Mouse (Mus musculus) stomach, embryonic 14.5 days (tissue): Measurements from ENCODE around the gene Cep97. TPM values are rescaled to one million over a fixed set of nuclear protein-coding genes. Genes with fewer than 3 reads are reported as not detected.

Experiments used
- ATAC-seq: fragments of 200-750 bp; cut with Nextera tagmentation; 2 replicates; pipeline ENCODE4 v1.8.0; 2017; ENCODE audit warnings: low read depth, moderate TSS enrichment; ENCODE audit not compliant: insufficient number of reproducible peaks, insufficient read depth, low FRiP score
- H3K27ac ChIP-seq: fragments of 300-500 bp; sonication (generic); 2 replicates; pipeline ENCODE4 v1.5.1; 2014; ENCODE audit warnings: mild to moderate bottlenecking, low read length, moderate library complexity, mixed read lengths
- H3K27me3 ChIP-seq: fragments of 300-500 bp; sonication (generic); 2 replicates; pipeline ENCODE4 v1.6.1; 2014; ENCODE audit warnings: low read length, control low read depth, mixed read lengths; ENCODE audit not compliant: control insufficient read depth, insufficient read depth
- H3K36me3 ChIP-seq: fragments of 300-500 bp; sonication (generic); 2 replicates; pipeline ENCODE4 v1.6.1; 2014; ENCODE audit warnings: mild to moderate bottlenecking, control low read depth, low read length, moderate library complexity, mixed read lengths; ENCODE audit not compliant: control insufficient read depth, insufficient read depth
- H3K4me1 ChIP-seq: fragments of 300-500 bp; sonication (generic); 2 replicates; pipeline ENCODE4 v1.6.1; 2014; ENCODE audit warnings: low read length, control low read depth, mixed read lengths; ENCODE audit not compliant: control insufficient read depth, insufficient read depth
- H3K4me2 ChIP-seq: fragments of 300-500 bp; sonication (generic); replicated peaks from 2 replicates; pipeline ENCODE4 v1.6.1; 2014; ENCODE audit warnings: low read depth, low read length, control low read depth
- H3K4me3 ChIP-seq: fragments of 300-500 bp; sonication (generic); 2 replicates; pipeline ENCODE4 v1.5.1; 2014; ENCODE audit warnings: low read depth, low read length, control low read depth
- H3K9ac ChIP-seq: fragments of 300-500 bp; sonication (generic); replicated peaks from 2 replicates; pipeline ENCODE4 v1.6.1; 2014; ENCODE audit warnings: low read depth, mild to moderate bottlenecking, control low read depth, low read length, moderate library complexity, mixed read lengths
- H3K9me3 ChIP-seq: fragments of 300-500 bp; sonication (generic); 2 replicates; pipeline ENCODE4 v1.6.1; 2016; ENCODE audit warnings: low read depth, low read length, control low read depth; ENCODE audit not compliant: control insufficient read depth
- WGBS: fragments of 180-500 bp; shearing (Covaris S2); extraction: QIAGEN DNeasy Blood & Tissue Kit; methylation state at CpG from one replicate; pipeline ENCODE4 v1.1.7; 2014; 5-methylcytosine and 5-hydroxymethylcytosine counted together
- polyA plus RNA-seq: library from polyadenylated mRNA; unstranded; fragments of >200 nt; fragmentation: Nextera tagmentation; extraction: Ambion mirVana; gene quantifications from 2 replicates; pipeline ENCODE4 v1.2.1, GENCODE M21; 2014

The Cep97 gene
- polyA plus RNA-seq, 1 experiment from 2014 or later, result 12.6 TPM

- H3K4me2 ChIP-seq, result no peak overlapping the region
- no peak overlapping the region for H3K4me3 ChIP-seq
- peaks cover 7% of the 10 kb centered on the region; the same call in 1 of the 2 replicates for H3K4me1 ChIP-seq
- H3K36me3 ChIP-seq, result peaks cover 4% of the 10 kb centered on the region; the same call in 1 of the 2 replicates
- no peak overlapping the region for H3K9ac ChIP-seq
- ATAC-seq, result no peak
- H3K9me3 ChIP-seq, result no peaks in the 10 kb centered on the region
- 87% methylated on average over 19 of the region's 19 CpGs for WGBS
- H3K27me3 ChIP-seq, result no peaks in the 10 kb centered on the region
- no peak overlapping the region for H3K27ac ChIP-seq
These were observed 44.1 kb downstream of the Cep97 start for GRCm38 (mm10) chr16:55890346-55891136.

- 85% methylated on average over 3 of the region's 3 CpGs for WGBS
- H3K36me3 ChIP-seq, result peaks cover 4% of the 10 kb centered on the region; the same call in 1 of the 2 replicates
- no peak overlapping the region for H3K27ac ChIP-seq
- H3K4me3 ChIP-seq, result no peak overlapping the region
- no peak for ATAC-seq
- peaks cover 4% of the 10 kb centered on the region; the same call in 1 of the 2 replicates for H3K4me1 ChIP-seq
- H3K9ac ChIP-seq, result no peak overlapping the region
- H3K27me3 ChIP-seq, result no peaks in the 10 kb centered on the region
- H3K9me3 ChIP-seq, result no peaks in the 10 kb centered on the region
- no peak overlapping the region for H3K4me2 ChIP-seq
These were observed 45.2 kb downstream of the Cep97 start for GRCm38 (mm10) chr16:55889451-55889850.

DNA sequence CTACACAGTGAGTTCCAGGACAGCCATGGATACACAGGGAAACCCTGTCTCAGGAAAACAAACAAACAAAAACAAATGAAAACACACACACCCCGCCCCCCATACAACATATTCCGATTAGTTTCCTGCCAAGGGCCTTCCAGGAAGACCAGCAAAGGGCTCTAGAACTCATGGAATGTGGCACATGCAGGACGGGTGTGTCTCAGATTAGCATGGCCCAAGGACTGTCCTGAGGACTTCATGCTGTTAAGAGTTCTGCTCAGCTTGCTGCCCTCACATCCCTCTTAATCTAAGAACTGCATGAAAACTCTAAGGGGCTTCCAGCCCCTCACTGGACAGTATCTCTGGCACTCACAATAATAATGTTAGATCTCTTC, 46.1 kb downstream of the Cep97 start:
- Histone ChIP-seq H3K4me2 (no peak overlapping the region), H3K27me3 (no peaks in the 10 kb centered on the region), H3K9me3 (no peaks in the 10 kb centered on the region), H3K9ac (no peak overlapping the region), H3K36me3 (peaks cover 4% of the 10 kb centered on the region; the same call in 1 of the 2 replicates), H3K27ac (no peak overlapping the region), H3K4me3 (no peak overlapping the region), H3K4me1 (no peaks in the 10 kb centered on the region)
- no peak for ATAC-seq
- 73% methylated on average over 3 of the region's 3 CpGs for WGBS

DNA sequence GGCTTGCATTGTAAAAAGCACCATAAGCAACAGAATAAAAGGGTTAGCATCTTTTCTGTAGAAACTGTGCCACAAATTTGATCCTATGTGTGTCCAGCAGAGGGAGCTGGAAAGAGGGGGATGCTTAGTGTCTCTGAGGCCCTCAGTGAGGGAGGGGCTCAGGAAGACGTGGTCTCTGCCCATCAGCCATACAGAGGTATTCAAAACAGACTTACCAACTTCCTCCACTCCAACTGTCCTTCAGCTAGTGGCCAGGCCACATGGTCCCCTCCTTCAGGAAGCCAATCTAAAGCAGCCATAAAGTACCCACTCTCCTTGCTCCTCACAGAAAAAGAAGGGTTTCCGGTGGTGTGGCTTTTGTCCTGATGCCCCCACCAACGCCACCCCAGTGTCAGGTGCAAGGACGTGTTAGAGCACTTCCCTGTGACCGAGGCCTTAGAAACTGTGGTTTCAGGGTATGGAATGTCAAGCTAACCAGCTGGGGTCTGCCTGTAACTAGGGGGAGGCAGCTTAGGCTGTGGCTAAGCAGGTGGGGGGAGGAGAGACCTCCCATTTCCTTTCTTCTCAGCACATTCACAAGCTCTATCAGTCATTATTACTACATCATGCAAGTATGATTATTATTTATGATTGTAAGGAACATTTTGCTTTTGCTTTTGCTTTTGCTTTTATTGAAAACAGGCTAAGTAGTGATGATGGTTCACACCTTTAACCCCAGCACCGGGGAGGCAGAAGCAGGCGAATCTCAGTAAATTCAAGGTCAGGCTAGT, 46.7 kb downstream of the Cep97 start:
- no peak for ATAC-seq
- WGBS, result 62% methylated on average over 7 of the region's 7 CpGs
- no peaks in the 10 kb centered on the region for H3K9me3 ChIP-seq
- peaks cover 4% of the 10 kb centered on the region; the same call in 1 of the 2 replicates for H3K36me3 ChIP-seq
- H3K27ac ChIP-seq, result no peak overlapping the region
- H3K4me1 ChIP-seq, result no peaks in the 10 kb centered on the region
- H3K4me2 ChIP-seq, result no peak overlapping the region
- H3K27me3 ChIP-seq, result no peaks in the 10 kb centered on the region
- no peak overlapping the region for H3K9ac ChIP-seq
- no peak overlapping the region for H3K4me3 ChIP-seq

GRCm38 (mm10) chr16:55884246-55884645, 50.4 kb downstream of the Cep97 start:
- no peaks in the 10 kb centered on the region for H3K4me1 ChIP-seq
- no peaks in the 10 kb centered on the region for H3K36me3 ChIP-seq
- H3K27ac ChIP-seq, result no peak overlapping the region
- H3K9ac ChIP-seq, result no peak overlapping the region
- WGBS, result 85% methylated on average over 11 of the region's 11 CpGs
- no peak for ATAC-seq
- H3K4me3 ChIP-seq, result no peak overlapping the region
- H3K9me3 ChIP-seq, result no peaks in the 10 kb centered on the region
- H3K27me3 ChIP-seq, result no peaks in the 10 kb centered on the region
- no peak overlapping the region for H3K4me2 ChIP-seq

- Histone ChIP-seq H3K9me3 (no peaks in the 10 kb centered on the region), H3K27ac (no peak overlapping the region), H3K36me3 (no peaks in the 10 kb centered on the region), H3K4me1 (no peaks in the 10 kb centered on the region), H3K4me3 (no peak overlapping the region), H3K27me3 (no peaks in the 10 kb centered on the region), H3K9ac (no peak overlapping the region), H3K4me2 (no peak overlapping the region)
- WGBS, result 61% methylated on average over 6 of the region's 6 CpGs
- ATAC-seq, result no peak
These were observed 58.6 kb downstream of the Cep97 start for GRCm38 (mm10) chr16:55876025-55876424.

GRCm38 (mm10) chr16:55863832-55864231, 70.8 kb downstream of the Cep97 start:
- 61% methylated on average over 4 of the region's 4 CpGs for WGBS
- Histone ChIP-seq H3K27ac (no peak overlapping the region), H3K27me3 (no peaks in the 10 kb centered on the region), H3K4me2 (no peak overlapping the region), H3K36me3 (no peaks in the 10 kb centered on the region), H3K4me3 (no peak overlapping the region), H3K9me3 (no peaks in the 10 kb centered on the region), H3K4me1 (no peaks in the 10 kb centered on the region), H3K9ac (no peak overlapping the region)
- ATAC-seq, result no peak

- Histone ChIP-seq H3K36me3 (no peaks in the 10 kb centered on the region), H3K9ac (no peak overlapping the region), H3K9me3 (no peaks in the 10 kb centered on the region), H3K4me1 (no peaks in the 10 kb centered on the region), H3K27ac (no peak overlapping the region), H3K4me2 (no peak overlapping the region), H3K4me3 (no peak overlapping the region), H3K27me3 (no peaks in the 10 kb centered on the region)
- WGBS, result 24% methylated on average over 7 of the region's 7 CpGs
- ATAC-seq, result no peak
These were observed 71.4 kb downstream of the Cep97 start for GRCm38 (mm10) chr16:55863149-55863815.
